Mouse (Mus musculus) neutrophil, adult 5-6 weeks (primary cell): ENCODE data around the gene Mtor. TPM values are rescaled to one million over a fixed set of nuclear protein-coding genes. Genes with fewer than 3 reads are reported as not detected.

Source experiments
- ATAC-seq: fragments of 151-379, 151-347 bp; 2 replicates; pipeline ENCODE4 v1.8.0; 2017; ENCODE audit warnings: mild to moderate bottlenecking, moderate TSS enrichment; ENCODE audit not compliant: insufficient number of reproducible peaks, poor library complexity, low FRiP score, severe bottlenecking; ENCODE audit errors: extremely low read depth
- total RNA-seq: library from RNA; stranded (forward); fragments of 200-1000 nt; gene quantifications from 2 replicates; pipeline ENCODE4 v1.2.3, GENCODE M21; 2017

Mtor gene
- total RNA-seq, 1 experiment from 2014 or later, result 21.1 TPM

DNA sequence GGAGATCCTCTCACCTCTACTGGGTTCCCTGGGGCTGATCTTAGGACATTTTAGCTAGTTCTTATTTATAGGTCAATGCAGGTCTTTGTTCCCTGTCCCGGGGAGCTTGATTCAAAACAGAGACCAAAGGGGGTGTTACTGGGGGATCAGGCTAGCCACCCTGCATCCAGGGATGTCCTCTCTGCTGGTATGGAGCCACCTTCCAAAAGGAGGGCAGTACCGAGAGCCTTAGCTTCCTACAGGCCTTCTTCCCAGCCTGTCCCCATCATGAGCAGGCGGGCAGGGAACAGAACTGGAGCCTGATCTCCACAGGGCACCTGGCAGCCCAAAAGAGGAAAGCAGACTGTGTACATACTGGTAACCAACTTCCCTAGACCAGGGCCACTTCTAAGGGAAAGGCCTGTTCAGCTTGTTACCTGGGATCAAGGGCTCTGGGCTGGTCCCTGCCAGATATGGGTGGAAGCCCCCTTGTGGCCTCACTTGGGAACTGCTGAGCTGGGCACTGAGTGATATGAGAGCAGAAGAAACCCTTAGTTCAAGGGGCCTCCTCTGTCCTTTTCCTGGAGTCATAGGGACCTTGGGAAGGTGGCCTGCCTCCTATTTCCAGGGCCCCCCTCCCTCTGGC lies 156.2 kb downstream of the Mtor start:
- ATAC-seq, result peak; percentile 55; the same call in 1 of the 2 replicates

Other genes starting within 250 kb of the Mtor start
- gene Disp3, start 160.6 kb upstream of the Mtor start, total RNA-seq, result not detected in 2 replicates
- gene Ubiad1, start 3.8 kb upstream of the Mtor start, total RNA-seq, result 8.3 and 8.6 TPM in 2 replicates
- not detected in 2 replicates for gene Angptl7, start 51.8 kb downstream of the Mtor start, total RNA-seq
- 61.1 and 65.9 TPM in 2 replicates for gene Exosc10, start 109.8 kb downstream of the Mtor start, total RNA-seq
- 5.0 and 6.0 TPM in 2 replicates for gene Srm, start 142.9 kb downstream of the Mtor start, total RNA-seq
- 0.37 and 0.70 TPM in 2 replicates for gene Masp2, start 153.9 kb downstream of the Mtor start, total RNA-seq
- gene Tardbp, start 178.4 kb downstream of the Mtor start, total RNA-seq, result 303 and 322 TPM in 2 replicates
- 0.35 TPM in 1 of 2 replicates, not detected in the other for gene Gm572, start 194.7 kb downstream of the Mtor start, total RNA-seq